Mouse (Mus musculus) lung, postnatal 0 days (tissue): ENCODE measurements around the gene Myzap. TPM values are rescaled to one million over a fixed set of nuclear protein-coding genes. Genes with fewer than 3 reads are reported as not detected.

Source experiments
- ATAC-seq: fragments of 200-750 bp; cut with Nextera tagmentation; 2 replicates; pipeline ENCODE4 v1.8.0; 2017; ENCODE audit warnings: moderate library complexity
- DNase-seq: peaks from one replicate; pipeline ENCODE4 v3.0.0-alpha.2; 2016; ENCODE audit warnings: low spot score
- H3K27ac ChIP-seq: fragments of 300-500 bp; sonication (generic); 2 replicates; pipeline ENCODE4 v1.5.1; 2014; ENCODE audit warnings: antibody characterized with exemption, mild to moderate bottlenecking, low read length, mixed read lengths
- H3K27me3 ChIP-seq: fragments of 300-500 bp; sonication (generic); replicated peaks from 2 replicates; pipeline ENCODE4 v1.6.1; 2014; ENCODE audit warnings: low read length, mixed read lengths; ENCODE audit not compliant: insufficient read depth
- H3K36me3 ChIP-seq: fragments of 300-500 bp; sonication (generic); 2 replicates; pipeline ENCODE4 v1.6.1; 2014; ENCODE audit warnings: low read length, mixed read lengths; ENCODE audit not compliant: insufficient read depth
- H3K4me1 ChIP-seq: fragments of 300-500 bp; sonication (generic); 2 replicates; pipeline ENCODE4 v1.6.1; 2014; ENCODE audit warnings: antibody characterized with exemption, low read depth, low read length, mixed read lengths; ENCODE audit not compliant: insufficient read depth
- H3K4me2 ChIP-seq: fragments of 300-500 bp; sonication (generic); replicated peaks from 2 replicates; pipeline ENCODE4 v1.6.1; 2014; ENCODE audit warnings: low read depth, mild to moderate bottlenecking, low read length, moderate library complexity, mixed read lengths
- H3K4me3 ChIP-seq: fragments of 300-500 bp; sonication (generic); 2 replicates; pipeline ENCODE4 v1.5.1; 2014; ENCODE audit warnings: low read depth, low read length
- H3K9ac ChIP-seq: fragments of 300-500 bp; sonication (generic); replicated peaks from 2 replicates; pipeline ENCODE4 v1.6.1; 2014; ENCODE audit warnings: low read depth, mild to moderate bottlenecking
- H3K9me3 ChIP-seq: fragments of 300-500 bp; sonication (generic); 2 replicates; pipeline ENCODE4 v1.6.1; 2016; ENCODE audit warnings: low read length, mixed read lengths
- CTCF ChIP-seq: IDR thresholded peaks from 2 replicates; pipeline ENCODE4 v1.5.1; 2016; ENCODE audit warnings: antibody characterized with exemption, mild to moderate bottlenecking
- EP300 ChIP-seq: IDR thresholded peaks from 2 replicates; pipeline ENCODE4 v1.6.1; 2016; ENCODE audit warnings: antibody characterized with exemption, mild to moderate bottlenecking, control low read depth
- WGBS: fragments of 180-500 bp; shearing (Covaris S2); extraction: QIAGEN DNeasy Blood & Tissue Kit; methylation state at CpG from one replicate; pipeline ENCODE4 v1.1.7; 2014; 5-methylcytosine and 5-hydroxymethylcytosine counted together
- polyA plus RNA-seq: library from polyadenylated mRNA; unstranded; fragments of >200 nt; fragmentation: Nextera tagmentation; extraction: Ambion mirVana; gene quantifications from 2 replicates; pipeline ENCODE4 v1.2.1, GENCODE M21; 2015

The Myzap gene
- polyA plus RNA-seq, 1 experiment from 2014 or later = 126 TPM

- no peaks in the 10 kb centered on the region for H3K9me3 ChIP-seq
- peak; percentile 75 for DNase-seq
- H3K27me3 ChIP-seq = no peaks in the 10 kb centered on the region
- 22% methylated on average over 6 of the region's 6 CpGs for WGBS
- H3K9ac ChIP-seq = no peak overlapping the region
- TF ChIP-seq CTCF = no peak
- H3K27ac ChIP-seq = no peak overlapping the region
- no peak overlapping the region for H3K4me2 ChIP-seq
- peaks cover 4% of the 10 kb centered on the region; the same call in 1 of the 2 replicates for H3K4me1 ChIP-seq
- H3K4me3 ChIP-seq = no peak overlapping the region
- peak; percentile 29; the same call in 1 of the 2 replicates for ATAC-seq
- H3K36me3 ChIP-seq = no peaks in the 10 kb centered on the region
These were observed 16.9 kb upstream of the Myzap start for GRCm38 (mm10) chr9:71609010-71609409.

- Histone ChIP-seq H3K4me2 (no peak overlapping the region), H3K9ac (no peak overlapping the region), H3K4me3 (no peak overlapping the region), H3K36me3 (no peaks in the 10 kb centered on the region), H3K27me3 (no peaks in the 10 kb centered on the region), H3K9me3 (no peaks in the 10 kb centered on the region), H3K4me1 (peaks cover 4% of the 10 kb centered on the region; the same call in 1 of the 2 replicates), H3K27ac (peak overlapping the region; percentile 66)
- 38% methylated on average over 13 of the region's 13 CpGs for WGBS
- TF ChIP-seq CTCF (no peak), EP300 (peak; percentile 98)
- ATAC-seq (peak; percentile 95), DNase-seq (peak; percentile 74)
These were observed 14.3 kb upstream of the Myzap start for GRCm38 (mm10) chr9:71606296-71607057.

GRCm38 (mm10) chr9:71604914-71605635, 12.9 kb upstream of the Myzap start:
- Histone ChIP-seq H3K4me1 (peaks cover 4% of the 10 kb centered on the region; the same call in 1 of the 2 replicates), H3K27ac (0 out of 2 replicates have a peak overlapping the region, but pooled peaks have one; percentile 6), H3K4me2 (no peak overlapping the region), H3K27me3 (no peaks in the 10 kb centered on the region), H3K36me3 (no peaks in the 10 kb centered on the region), H3K9ac (no peak overlapping the region), H3K9me3 (no peaks in the 10 kb centered on the region), H3K4me3 (no peak overlapping the region)
- ATAC-seq (no peak), DNase-seq (no peak)
- TF ChIP-seq CTCF (no peak), EP300 (no peak)
- 37% methylated on average over 6 of the region's 6 CpGs for WGBS

- no peak overlapping the region for H3K4me3 ChIP-seq
- H3K27me3 ChIP-seq = no peaks in the 10 kb centered on the region
- H3K4me2 ChIP-seq = no peak overlapping the region
- H3K27ac ChIP-seq = no peak overlapping the region
- WGBS = 54% methylated on average over 7 of the region's 7 CpGs
- no peaks in the 10 kb centered on the region for H3K36me3 ChIP-seq
- H3K9ac ChIP-seq = no peak overlapping the region
- DNase-seq (no peak), ATAC-seq (0 out of 2 replicates have a peak, but pooled peaks have one; percentile 43)
- no peaks in the 10 kb centered on the region for H3K9me3 ChIP-seq
- H3K4me1 ChIP-seq = no peaks in the 10 kb centered on the region
- TF ChIP-seq EP300 (no peak), CTCF (no peak)
These were observed 7.7 kb upstream of the Myzap start for GRCm38 (mm10) chr9:71599861-71600260.

GRCm38 (mm10) chr9:71596888-71597287, 4.7 kb upstream of the Myzap start:
- peaks cover 8% of the 10 kb centered on the region; the same call in 1 of the 2 replicates for H3K4me1 ChIP-seq
- ATAC-seq (no peak), DNase-seq (no peak)
- H3K27ac ChIP-seq = no peak overlapping the region
- H3K9ac ChIP-seq = no peak overlapping the region
- no peaks in the 10 kb centered on the region for H3K9me3 ChIP-seq
- H3K36me3 ChIP-seq = no peaks in the 10 kb centered on the region
- H3K4me3 ChIP-seq = no peak overlapping the region
- no peak overlapping the region for H3K4me2 ChIP-seq
- 40% methylated on average over 6 of the region's 6 CpGs for WGBS
- no peaks in the 10 kb centered on the region for H3K27me3 ChIP-seq
- TF ChIP-seq CTCF (no peak), EP300 (no peak)

GRCm38 (mm10) chr9:71592577-71593285, 571 bp upstream of the Myzap start:
- no peak overlapping the region for H3K27ac ChIP-seq
- 21% methylated on average over 6 of the region's 6 CpGs for WGBS

More at GRCm38 (mm10) chr9:71592577-71593285, 571 bp upstream of the Myzap start:
- H3K9me3 ChIP-seq = no peaks in the 10 kb centered on the region
- no peaks in the 10 kb centered on the region for H3K27me3 ChIP-seq
- no peak for DNase-seq
- H3K4me1 ChIP-seq = peaks cover 8% of the 10 kb centered on the region; the same call in 1 of the 2 replicates
- H3K9ac ChIP-seq = 0 out of 2 replicates have a peak overlapping the region, but pooled peaks have one; percentile 16
- peak overlapping the region; percentile 65 for H3K4me2 ChIP-seq
- TF ChIP-seq CTCF (peak; percentile 41), EP300 (no peak)
- ATAC-seq = peak; percentile 26; the same call in 1 of the 2 replicates
- no peaks in the 10 kb centered on the region for H3K36me3 ChIP-seq
- H3K4me3 ChIP-seq = peak overlapping the region; percentile 54; the same call in 1 of the 2 replicates
